Mouse (Mus musculus): Measurements from ENCODE around the gene Mgat4d.

GRCm38 (mm10) chr8:83304946-83305345 lies 43.3 kb upstream of the Mgat4d start:
- TF ChIP-seq CTCF (IDR thresholded peaks at IDR 0.05; ENCODE audit: insufficient read depth, low read length), result no peak
- no peak for TF ChIP-seq POLR2A (IDR thresholded peaks at IDR 0.05; ENCODE audit: borderline replicate concordance, extremely low read depth, low read depth, low read length)

All from lung, adult 2 months (tissue).